Mouse (Mus musculus): ENCODE results near the gene Add1. TPM values are rescaled to one million over a fixed set of nuclear protein-coding genes. Genes with fewer than 3 reads are reported as not detected.

Gene Add1
- 100 to 1,000 TPM; 307 to 320 TPM for total RNA-seq (2021)

DNA sequence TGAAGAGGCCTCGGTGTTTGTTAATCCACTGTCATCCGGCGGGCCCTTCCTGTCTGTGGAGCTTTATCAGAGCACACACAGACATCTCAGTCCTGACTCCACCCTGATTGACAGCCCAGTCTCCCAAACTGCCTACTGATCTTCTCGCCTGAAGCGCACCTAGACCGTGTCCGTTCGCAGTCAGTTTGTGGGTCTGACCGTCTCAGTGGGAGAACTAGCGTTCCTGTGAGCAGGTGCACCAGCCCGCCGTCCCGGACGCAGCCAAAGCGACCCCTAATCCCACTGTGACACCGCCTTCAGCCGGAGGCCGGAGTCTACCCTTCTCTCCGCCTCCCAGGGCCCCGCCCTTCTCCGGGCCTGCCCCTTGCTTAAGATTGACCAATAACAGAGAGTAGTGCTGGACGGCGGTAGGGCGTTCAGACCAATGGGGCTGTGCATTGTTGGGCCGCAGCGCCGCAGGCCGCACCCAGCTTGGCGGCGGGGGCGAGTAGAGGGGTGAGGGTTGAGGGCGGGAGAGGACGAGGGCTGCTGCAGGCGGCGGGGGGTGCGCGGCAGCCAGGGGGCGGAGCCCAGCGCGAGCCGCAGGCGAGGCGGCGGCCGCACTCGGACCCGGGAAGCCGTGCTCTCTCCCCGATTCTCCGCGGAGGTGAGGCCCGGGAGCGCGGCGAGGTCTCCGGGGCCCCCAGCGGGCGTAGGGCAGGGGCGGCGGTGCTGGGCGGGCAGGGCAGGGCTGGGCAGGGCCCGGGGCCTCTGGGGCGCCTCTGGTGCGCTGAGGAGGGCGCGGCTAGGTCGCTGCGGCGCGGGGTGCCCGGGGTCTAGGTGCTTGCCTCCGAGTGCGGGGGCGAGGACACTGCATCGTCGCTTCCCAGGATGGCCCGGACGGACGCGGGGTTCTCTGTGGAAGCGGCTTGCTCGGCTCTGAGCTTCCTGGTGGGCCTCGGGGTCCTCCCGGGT, at the start of gene Add1:
Gene Add1 (plus strand): TSS at position 397 of the 954 bp plus-strand sequence.
- DNase-seq, result peak; percentile 96
- intact Hi-C loops (cut with DNase I), result no loop called here

DNA sequence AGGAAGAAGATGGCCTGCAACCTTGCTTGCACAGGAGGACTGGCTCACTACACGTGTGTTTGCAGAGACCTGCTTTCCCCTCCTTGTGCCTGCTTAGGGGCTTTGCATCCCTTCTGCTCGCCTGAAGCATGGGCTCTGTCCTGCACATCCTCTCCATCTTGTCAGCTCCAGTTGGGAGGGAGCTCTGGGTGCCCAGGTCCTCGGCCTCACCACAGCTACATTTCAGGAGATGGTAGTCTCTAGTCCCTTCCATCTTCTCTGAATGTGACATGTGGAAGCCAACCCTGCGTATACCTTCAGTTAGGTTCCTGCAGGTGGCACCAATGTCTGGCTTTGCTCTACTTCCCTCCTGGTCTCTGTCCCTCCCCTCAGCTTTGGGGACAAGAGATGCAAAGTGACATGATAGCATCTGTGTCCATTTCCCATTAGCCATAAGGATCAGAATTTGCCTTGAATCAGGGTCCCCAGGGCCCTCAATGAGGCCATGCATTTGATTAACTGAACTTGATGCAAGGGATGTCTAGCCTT, 49.4 kb upstream of the Add1 start:
- intact Hi-C loops (cut with DNase I), result no loop called here
- DNase-seq, result no peak

DNA sequence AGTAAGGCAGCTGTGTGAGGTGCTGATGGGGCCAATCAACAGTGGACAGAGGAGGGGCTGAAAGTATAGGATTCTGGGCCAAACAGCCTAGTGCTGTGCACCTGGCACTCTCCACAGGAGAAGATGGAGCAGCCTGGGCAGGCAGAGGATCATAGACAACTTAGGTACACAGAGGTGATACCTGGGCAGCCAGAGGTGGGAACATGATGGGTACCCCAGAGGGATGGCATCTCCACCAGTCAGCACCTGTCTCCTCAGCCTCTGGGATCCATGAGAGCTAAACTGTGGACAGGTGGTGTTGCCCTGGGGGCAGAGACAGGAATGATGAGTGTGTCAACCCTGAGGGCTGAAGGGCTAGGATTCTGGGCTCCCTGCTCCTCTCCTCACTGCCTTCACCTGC, 49.0 kb upstream of the Add1 start:
- DNase-seq, result no peak
- intact Hi-C loops (cut with DNase I), result no loop called here

DNA sequence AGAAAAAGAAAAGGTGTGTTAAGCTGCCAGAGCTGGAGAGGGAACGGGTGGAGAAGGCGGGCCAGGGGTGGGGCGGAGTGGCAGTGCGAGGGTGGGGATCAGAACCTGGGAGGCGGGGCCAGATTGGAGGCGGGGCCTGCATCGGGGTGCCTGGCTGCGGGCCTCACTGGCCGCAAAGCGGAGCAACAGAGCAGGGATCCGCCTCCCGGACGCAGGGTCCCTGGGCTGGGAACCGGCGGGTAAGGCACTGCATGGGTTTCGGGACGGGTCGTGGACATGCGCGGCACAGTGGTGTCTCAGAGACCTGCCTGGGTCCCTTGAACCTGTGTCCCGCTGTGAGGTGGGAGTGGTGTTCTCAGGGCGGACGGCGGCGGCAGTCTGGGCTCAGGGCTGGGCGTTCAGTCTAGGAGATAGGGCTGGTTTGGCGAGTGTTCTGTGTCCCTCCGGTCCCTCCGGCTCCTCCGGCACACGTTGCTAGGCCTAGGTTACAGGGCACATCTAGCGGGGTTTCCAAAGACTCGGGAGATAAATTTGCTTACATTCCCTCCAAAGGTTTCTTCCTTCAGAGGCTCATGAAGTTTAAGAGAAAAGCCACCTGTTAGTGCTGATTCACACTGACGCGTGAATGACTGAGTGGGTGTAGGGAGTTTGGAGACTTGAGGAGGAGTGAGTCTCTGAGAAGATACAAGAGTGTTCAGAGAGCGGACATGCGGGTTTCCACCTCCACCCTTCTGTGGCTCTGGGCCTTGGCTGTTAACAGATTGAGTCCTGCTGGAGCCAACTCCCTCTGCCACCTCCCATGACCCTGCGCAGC, 47.6 kb upstream of the Add1 start, which contains the start of gene Sh3bp2:
Gene Sh3bp2 (plus strand): TSS at position 176 of the 814 bp plus-strand sequence.
- intact Hi-C loops (cut with DNase I), result no loop called here
- DNase-seq, result peak; percentile 90

DNA sequence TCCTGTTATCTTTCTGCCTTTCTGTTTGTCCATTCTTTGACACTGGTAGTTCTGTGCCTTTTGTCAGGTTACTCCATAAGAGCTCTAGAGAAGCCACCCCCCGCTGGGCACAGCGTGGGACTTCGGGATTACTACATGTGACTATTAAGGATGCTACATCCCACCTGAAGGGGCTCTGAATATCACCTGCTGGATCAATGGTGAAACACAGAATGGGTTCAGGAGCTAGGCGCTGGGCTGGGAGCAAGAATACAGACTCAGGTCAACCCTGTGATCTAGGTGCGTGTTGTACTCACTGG, 47.0 kb upstream of the Add1 start:
- intact Hi-C loops (cut with DNase I), result no loop called here
- DNase-seq, result no peak

DNA sequence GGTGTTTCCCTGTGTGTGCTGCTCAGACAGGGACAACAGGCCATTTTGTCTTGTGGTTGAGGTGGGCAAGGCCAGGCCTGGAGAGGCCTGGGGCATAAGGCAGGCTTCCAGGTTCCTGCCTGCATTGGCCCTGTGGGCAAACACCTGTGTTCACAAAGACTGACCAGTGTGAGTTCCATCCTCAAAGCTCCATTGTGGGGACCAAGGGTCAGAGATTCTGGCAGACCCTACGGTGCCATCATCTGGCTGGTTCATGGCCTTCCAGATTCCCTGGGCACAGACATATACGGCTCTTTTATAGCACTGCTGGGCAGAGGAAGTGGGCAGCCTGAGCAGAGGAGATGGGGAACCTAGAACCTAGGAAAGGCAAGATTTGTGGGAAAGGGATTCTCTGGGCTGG, 46.1 kb upstream of the Add1 start:
- DNase-seq, result no peak
- intact Hi-C loops (cut with DNase I), result no loop called here

DNA sequence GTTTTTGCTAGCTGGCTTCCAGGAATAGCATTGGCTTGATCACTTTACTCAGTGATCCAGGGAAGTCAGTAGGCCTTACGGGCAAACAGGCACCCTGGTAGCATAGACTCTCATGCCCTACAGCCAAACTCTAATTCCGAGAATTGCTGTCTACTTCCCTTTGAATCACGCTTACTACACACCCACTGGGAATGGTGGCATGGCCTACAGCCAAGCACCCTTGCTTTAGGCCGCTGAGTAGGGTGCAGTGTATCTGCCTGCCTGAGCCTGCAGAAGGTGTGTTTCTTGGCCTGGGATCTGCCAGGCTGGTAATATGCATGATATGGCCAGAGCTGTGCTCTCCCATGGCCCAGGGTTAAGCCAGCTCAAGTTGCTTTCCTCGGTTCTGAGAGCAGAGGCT, 44.7 kb upstream of the Add1 start:
- no peak for DNase-seq
- intact Hi-C loops (cut with DNase I), result no loop called here

DNA sequence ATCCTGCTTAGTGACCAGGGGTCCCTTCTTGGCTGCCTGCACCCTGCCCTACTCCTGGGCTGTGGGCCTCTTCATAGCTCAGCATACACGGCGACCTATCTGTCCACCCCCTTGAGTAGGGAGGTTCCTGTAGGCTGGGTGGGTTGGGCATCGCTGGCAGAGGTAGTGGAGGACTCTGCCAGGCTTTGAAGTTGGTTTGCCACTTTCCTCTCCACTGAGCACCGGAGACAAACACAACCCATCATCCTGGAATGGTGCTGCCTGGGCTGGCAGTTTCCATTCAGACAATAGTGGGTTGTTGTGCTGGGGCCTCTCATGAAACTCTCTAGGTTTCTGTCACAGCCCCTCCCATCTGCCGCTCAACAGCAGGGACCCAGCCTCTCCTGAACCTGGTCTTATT, 43.3 kb upstream of the Add1 start:
- DNase-seq, result no peak
- intact Hi-C loops (cut with DNase I), result no loop called here

DNA sequence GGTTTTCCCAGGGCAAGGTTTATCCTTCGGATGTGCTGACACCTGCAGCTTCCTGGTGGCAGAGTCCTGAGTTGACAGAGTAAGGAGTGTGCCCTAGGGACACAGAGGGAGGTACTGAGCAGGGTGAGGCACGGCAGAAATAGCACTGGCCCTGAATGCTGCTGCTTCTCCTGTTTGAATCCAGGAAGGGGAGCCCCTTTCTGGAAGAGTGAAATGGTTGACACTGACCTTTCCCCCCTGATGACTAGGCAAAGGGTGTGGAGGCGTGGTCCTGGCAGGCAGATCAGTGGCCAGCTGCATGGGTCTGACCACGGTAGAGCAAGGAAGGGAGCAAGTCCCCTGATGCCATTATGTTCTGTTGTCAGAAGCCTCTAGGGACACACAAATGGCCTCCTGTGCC, 42.8 kb upstream of the Add1 start:
- no peak for DNase-seq
- intact Hi-C loops (cut with DNase I), result no loop called here

DNA sequence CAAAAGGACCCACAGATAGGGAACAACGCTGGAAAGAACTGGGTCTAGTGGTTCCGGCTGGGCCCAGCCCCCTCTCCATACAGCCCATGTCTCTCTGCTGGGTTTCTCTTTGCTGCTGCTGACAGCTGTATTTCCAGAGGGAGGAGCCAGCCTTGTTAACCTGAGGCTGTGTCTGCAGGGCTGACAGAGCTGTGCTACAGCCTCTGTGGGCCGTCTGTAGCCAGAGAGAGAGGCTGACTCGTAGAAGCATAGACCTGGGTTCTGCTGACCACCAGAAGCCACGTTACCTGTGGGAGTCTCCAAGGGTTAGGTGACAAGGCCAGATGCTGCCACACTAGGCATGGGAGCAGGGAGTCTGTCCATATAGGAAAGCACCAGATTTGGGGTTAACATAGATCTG, 40.4 kb upstream of the Add1 start:
- intact Hi-C loops (cut with DNase I), result no loop called here
- no peak for DNase-seq

DNA sequence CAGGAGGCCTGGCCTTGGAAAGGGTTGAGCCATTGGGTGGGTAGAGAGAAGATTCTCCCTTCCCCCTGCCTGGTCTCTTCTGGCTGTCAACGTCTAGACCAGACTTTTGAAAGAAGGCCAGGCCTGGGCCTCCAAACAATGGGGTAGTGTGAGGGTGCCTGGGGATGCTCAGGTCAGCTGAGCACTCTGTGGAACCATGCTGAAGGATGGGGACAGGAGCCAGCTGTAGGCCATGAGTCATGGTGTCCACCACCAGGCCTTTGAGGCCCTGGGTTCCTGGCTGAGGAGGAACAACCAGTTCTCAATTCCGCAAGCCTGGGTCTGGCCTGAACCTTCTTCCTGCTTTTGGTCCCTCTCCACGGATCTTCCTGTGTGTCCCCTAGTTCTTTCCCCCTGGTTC, 39.6 kb upstream of the Add1 start:
- intact Hi-C loops (cut with DNase I), result no loop called here
- no peak for DNase-seq

DNA sequence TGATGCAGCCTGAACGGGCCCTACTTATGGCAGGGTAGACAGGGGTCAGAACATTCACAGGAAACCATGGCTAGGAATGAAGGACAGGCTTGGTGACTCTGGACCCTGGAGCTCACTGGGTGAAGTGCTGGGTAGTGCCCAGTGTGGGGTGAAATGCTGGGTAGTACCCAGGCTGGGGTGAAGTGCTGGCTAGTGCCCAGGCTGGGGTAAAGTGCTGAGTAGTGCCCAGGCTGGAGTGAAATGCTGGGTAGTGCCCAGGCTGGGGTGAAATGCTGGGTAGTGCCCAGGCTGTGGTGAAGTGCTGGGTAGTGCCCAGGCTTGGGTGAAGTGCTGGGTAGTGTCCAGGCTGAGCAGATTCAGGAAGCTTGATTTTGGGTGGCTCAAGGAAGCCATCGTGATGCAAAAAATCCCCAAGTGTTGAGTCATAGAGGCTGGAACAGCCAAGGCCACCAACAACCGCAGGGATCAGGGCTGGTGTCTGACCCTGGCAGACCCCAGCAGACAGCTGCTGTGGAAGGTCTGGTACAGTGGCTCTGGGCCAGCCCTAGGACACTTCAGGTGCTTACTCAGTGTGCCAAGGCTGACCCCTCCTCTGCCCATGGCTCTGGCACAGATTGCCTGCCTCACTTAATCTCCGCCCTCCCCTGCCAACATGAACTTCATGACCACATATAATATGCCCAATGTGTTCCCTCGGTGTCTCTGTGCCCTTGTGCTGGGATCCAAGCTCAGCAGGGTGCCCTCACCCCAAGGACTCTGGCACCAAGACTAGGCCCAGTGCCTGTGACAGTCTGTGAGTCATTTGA, 38.5 kb upstream of the Add1 start:
- DNase-seq, result peak; percentile 55
- intact Hi-C loops (cut with DNase I), result no loop called here

DNA sequence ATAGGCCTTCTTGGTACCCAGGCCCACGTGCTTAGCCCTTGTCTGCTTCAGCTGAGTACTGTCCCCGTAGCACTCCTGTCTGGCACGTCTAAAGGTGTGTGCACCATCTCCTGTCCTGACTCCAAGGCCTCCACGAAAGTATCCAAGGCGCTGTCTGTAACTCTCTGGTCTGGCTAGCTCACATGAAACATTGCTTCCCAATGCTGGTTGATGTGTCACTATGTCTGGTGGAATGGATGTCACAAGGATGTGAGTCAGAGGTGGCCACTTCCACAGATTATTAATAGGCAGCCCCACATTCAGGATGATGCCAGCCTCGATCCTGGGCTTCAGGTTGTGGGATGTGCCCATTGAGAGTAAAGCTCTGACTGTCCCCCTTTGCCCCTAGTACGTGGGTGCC, 37.6 kb upstream of the Add1 start:
- DNase-seq, result no peak
- intact Hi-C loops (cut with DNase I), result no loop called here

DNA sequence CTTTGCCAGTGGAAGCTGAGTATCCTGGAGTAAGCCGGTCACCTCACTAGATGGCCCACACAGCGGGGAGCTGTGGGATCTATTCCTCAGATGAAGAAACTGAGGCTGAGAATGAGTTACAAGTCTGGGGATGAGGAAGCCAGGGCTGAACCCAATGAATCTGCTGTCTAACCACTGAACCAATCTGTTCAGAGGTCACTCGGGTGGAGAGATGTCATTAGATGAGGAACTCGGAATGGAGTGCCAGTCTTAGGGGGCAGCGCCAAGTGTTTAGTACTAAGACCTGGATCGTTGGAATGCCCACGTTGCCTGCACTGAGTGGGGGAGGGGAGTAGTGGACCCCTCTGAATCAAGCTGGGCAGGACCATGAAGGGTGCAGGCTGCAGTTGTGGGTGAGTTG, 35.4 kb upstream of the Add1 start:
- intact Hi-C loops (cut with DNase I), result no loop called here

DNA sequence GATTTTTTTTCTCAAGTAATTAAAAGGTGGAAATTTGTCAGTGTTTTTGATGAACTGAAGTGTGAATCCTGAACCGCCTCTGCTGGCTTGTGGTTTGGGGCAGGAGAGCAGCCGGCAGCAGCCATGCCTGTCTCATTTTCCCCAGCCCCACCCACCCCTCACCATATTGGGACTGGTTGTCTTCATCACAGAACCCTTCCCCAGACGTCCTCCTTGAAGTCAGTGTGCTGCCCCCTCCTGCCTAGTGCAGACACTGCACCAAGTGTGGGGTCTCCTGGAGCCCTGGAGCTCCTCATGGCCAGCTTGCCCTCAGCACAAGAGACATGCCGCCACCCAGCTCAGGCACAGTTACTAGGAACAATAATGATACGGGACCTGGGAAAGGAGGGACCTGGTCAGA, 34.9 kb upstream of the Add1 start:
- intact Hi-C loops (cut with DNase I), result no loop called here
- DNase-seq, result peak; percentile 25

More for the DNA sequence above, 35.4 kb upstream of the Add1 start:
- no peak for DNase-seq

DNA sequence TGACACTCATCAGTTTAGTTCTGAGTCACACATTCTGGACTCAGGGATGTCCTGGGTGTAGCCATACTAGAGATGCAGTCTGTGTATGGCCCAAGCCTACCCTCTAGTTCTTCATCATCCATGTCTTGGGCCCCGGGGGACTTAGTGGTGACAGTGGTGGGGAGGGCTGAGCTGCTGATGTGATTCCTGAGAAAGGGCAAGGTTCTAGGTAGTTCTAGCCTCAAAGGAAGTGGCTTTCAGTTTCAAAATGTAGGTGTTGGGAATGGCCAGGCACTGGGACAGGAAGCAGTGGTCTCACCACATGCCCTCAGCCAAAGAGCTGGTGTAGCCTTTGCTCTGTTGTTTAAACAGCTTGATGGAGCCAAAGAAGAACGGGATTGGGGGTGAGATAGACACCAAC, 34.3 kb upstream of the Add1 start:
- intact Hi-C loops (cut with DNase I), result no loop called here
- DNase-seq, result no peak

DNA sequence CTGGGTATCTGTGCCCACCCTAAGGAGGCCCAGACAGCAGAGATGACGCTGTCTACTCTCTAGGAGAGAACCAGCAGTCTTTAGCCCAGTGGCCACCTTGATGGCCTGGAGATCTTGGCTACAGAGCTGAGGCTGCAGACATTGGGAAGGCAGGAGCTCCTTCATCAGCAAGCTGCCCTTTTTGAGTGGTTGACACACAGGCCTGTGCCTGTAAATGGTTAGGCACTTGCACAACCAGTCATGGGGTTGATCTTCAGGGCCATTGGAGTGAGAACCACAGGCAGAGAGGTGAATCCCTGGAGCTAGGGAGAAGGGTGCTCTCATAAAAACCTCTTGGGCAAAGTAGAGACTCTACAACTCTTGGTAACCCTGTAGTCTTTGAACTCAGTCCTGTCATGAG, 31.3 kb upstream of the Add1 start:
- no peak for DNase-seq
- intact Hi-C loops (cut with DNase I), result no loop called here

DNA sequence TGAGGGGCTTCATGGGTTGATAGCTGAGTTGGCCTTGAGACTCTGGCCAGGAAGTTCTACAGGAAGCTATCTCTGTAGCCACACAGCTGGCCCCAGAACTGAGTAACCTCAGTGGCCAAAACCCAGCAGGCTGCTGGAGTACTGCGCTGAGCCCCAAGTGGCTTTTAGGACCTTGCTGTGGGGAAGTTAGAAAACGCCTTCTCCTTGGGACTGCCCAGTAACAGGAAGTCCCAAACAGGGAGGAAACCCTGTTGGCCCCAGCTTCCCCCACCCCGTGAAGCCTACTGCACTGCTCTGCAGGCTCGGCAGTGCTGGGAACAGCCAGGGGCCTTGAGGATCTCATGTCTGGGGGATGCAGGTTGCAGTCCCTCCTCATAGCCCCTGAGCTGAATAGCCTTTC, 30.4 kb upstream of the Add1 start:
- no peak for DNase-seq
- intact Hi-C loops (cut with DNase I), result no loop called here

DNA sequence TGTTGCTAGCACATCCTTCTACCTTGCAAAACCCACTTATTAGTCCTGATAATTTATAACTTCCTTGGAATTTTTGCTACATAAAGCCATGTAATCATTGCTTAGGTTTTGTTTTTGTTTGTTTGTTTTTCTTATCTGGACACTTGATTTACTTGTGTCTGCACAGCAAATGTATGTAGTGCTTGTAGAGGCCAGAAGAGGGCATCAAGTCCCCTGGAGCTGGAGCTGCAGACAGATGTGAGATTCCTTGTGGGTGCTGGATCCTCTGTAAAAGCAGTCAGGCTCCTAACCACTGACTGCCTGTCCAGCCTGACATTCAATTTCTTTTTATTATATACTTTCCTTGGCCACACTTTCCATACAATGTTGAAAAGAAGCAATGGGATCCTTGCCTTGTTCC, 26.1 kb upstream of the Add1 start:
- intact Hi-C loops (cut with DNase I), result no loop called here
- no peak for DNase-seq

DNA sequence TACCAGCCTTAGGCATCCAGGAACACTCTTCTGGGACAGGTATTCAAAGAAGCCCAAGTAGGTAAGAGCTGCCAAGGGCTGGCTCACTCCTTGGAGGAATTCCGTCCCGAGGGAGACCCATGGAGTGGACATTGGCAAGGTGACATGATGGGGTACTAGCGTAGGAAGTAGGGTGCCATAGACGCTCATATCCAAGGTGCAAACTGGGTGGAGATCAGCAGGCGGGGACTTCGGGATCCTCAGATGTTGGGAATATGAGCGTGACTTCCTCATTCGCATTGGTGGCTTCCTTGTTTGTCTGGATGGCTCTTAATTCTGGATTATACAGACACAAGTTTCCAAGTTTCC, 24.4 kb upstream of the Add1 start:
- intact Hi-C loops (cut with DNase I), result no loop called here
- DNase-seq, result no peak
